Mouse (Mus musculus): Measurements from ENCODE around the gene Btbd35f13.
"Not testable (repeated sequence)": the region's sequence is repeated elsewhere in the genome, so short reads cannot be mapped to it uniquely, and the experiment has no call there.

Btbd35f13 gene

GRCm38 (mm10) chrX:33656872-33657271 is at the start of gene Btbd35f13:
Btbd35f13 (plus strand) TSS chrX:33657172.
- not testable (repeated sequence) for DNase-seq (ENCODE audit: low spot score)

DNA sequence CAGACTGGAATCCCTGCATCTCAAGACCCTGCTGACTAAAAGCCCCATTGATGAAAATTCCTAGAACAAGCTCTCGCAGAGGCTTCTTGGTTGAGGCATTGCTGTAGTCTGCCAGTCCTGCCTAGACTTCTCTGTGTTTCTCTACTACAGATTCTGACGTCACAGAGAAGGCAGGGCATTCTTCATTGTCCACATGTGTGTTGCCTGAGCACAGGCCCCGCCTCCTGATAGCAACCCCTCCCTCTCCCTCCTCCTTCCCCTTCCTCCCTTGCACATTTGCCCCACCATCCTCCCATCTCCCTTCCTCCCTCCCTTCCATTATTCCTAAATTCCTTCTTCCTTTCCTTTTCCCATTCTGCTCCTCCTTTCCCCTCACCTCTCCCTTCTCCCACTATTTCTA is 45.3 kb downstream of the Btbd35f13 start, which contains the start of gene Btbd35f14:
TSS of gene Btbd35f14 (minus strand) at position 101 of the 400 bp plus-strand sequence.
- DNase-seq (ENCODE audit: low spot score), result not testable (repeated sequence)

Data from c-Kit-positive CD71-positive TER-119-positive erythroid progenitor cells, embryonic 14.5 days (primary cell).